ENCODE assay signal across 22 mouse cellular contexts in genomic region chr13:58415838-58416237, GRCm38 (mm10). TPM values are rescaled to one million over a fixed set of nuclear protein-coding genes. Genes with fewer than 3 reads are reported as not detected.
A peak's percentile ranks its signal among the peaks of the same experiment; 100 is the strongest.
DNase-seq lines count a peak whose midpoint lies in the region; ATAC-seq and TF ChIP-seq lines count a peak whose summit lies in the region.
"Had no signal": no experiment of that assay in that cellular context is flagged by ENCODE, and none has a peak within 500 bp of the region (broad histone marks: within the 10 kb centered on the region; RNA-seq: fewer than 3 reads in every experiment).

No protein-coding gene starts in this region.

- H3K9ac ChIP-seq in heart, embryonic 11.5 days (ENCODE audit: low read depth, low read length), result no peak overlapping the region
- H3K9ac ChIP-seq in heart, embryonic 12.5 days, result no peak overlapping the region
- H3K9ac ChIP-seq in intestine, embryonic 16.5 days (ENCODE audit: low read depth, low read length), result no peak overlapping the region
- H3K9ac ChIP-seq: embryonic facial prominence, embryonic 13.5 days; forebrain, embryonic 13.5 days; hindbrain, embryonic 15.5 days; intestine, embryonic 15.5 days; liver, embryonic 12.5 days; midbrain, embryonic 12.5 days had no signal

- H3K27me3 ChIP-seq in heart, embryonic 11.5 days (ENCODE audit: control insufficient read depth, insufficient read depth, low read length), result no peaks in the 10 kb centered on the region
- no peaks in the 10 kb centered on the region for H3K27me3 ChIP-seq in heart, embryonic 12.5 days (replicated peaks)
- H3K27me3 ChIP-seq in myocyte (ENCODE audit: control insufficient read depth, insufficient read depth, insufficient read length), result no peaks in the 10 kb centered on the region
- no peaks in the 10 kb centered on the region for H3K27me3 ChIP-seq in intestine, embryonic 16.5 days (replicated peaks; ENCODE audit: control insufficient read depth, insufficient read depth, low read length)
- H3K27me3 ChIP-seq: embryonic facial prominence, embryonic 13.5 days; forebrain, embryonic 13.5 days; hindbrain, embryonic 15.5 days; intestine, embryonic 15.5 days; liver, embryonic 12.5 days; midbrain, embryonic 12.5 days had no signal

- no peaks in the 10 kb centered on the region for H3K79me2 ChIP-seq in myocyte (ENCODE audit: control insufficient read depth, insufficient read depth)

- H3ac ChIP-seq in myocyte (ENCODE audit: control insufficient read depth, insufficient read length), result no peak overlapping the region

- no peak overlapping the region for H3K4me2 ChIP-seq in heart, embryonic 11.5 days
- no peak overlapping the region for H3K4me2 ChIP-seq in heart, embryonic 12.5 days
- peak overlapping the region; percentile 51 for H3K4me2 ChIP-seq in myocyte (ENCODE audit: low read depth)
- H3K4me2 ChIP-seq in intestine, embryonic 16.5 days (ENCODE audit: low read depth, low read length), result no peak overlapping the region
- H3K4me2 ChIP-seq: embryonic facial prominence, embryonic 13.5 days; forebrain, embryonic 13.5 days; hindbrain, embryonic 15.5 days; intestine, embryonic 15.5 days; liver, embryonic 12.5 days; midbrain, embryonic 12.5 days had no signal

- H3K4me3 ChIP-seq in heart, embryonic 11.5 days (ENCODE audit: low read depth, low read length), result no peak overlapping the region
- H3K4me3 ChIP-seq in heart, embryonic 12.5 days, result no peak overlapping the region
- no peak overlapping the region for H3K4me3 ChIP-seq in myocyte
- no peak overlapping the region for H3K4me3 ChIP-seq in intestine, embryonic 16.5 days (ENCODE audit: low read length)
- H3K4me3 ChIP-seq: embryonic facial prominence, embryonic 13.5 days; forebrain, embryonic 13.5 days; hindbrain, embryonic 15.5 days; intestine, embryonic 15.5 days; liver, embryonic 12.5 days; midbrain, embryonic 12.5 days had no signal

- TF ChIP-seq POLR2A in myocyte (IDR thresholded peaks at IDR 0.05; ENCODE audit: insufficient read length, low read depth), result no peak

- H3K4me1 ChIP-seq in heart, embryonic 11.5 days (ENCODE audit: control insufficient read depth, insufficient read depth, low read length), result no peaks in the 10 kb centered on the region
- H3K4me1 ChIP-seq in heart, embryonic 12.5 days (replicated peaks), result no peaks in the 10 kb centered on the region
- no peaks in the 10 kb centered on the region for H3K4me1 ChIP-seq in intestine, embryonic 16.5 days (ENCODE audit: control insufficient read depth, insufficient read depth, low read length)
- H3K4me1 ChIP-seq: forebrain, embryonic 13.5 days; hindbrain, embryonic 15.5 days; intestine, embryonic 15.5 days; liver, embryonic 12.5 days; midbrain, embryonic 12.5 days had no signal

- ATAC-seq in heart, embryonic 11.5 days (replicated peaks; ENCODE audit: insufficient number of reproducible peaks, low FRiP score, low TSS enrichment), result no peak
- no peak for ATAC-seq in heart, embryonic 12.5 days (ENCODE audit: insufficient number of reproducible peaks, low FRiP score)
- ATAC-seq in intestine, embryonic 16.5 days, result no peak; the same call in 1 of the 2 replicates
- ATAC-seq: forebrain, embryonic 13.5 days; intestine, embryonic 15.5 days; liver, embryonic 12.5 days had no signal

- H3K9me3 ChIP-seq in heart, embryonic 11.5 days (replicated peaks; ENCODE audit: control insufficient read depth, low read length), result no peaks in the 10 kb centered on the region
- peaks cover 16% of the 10 kb centered on the region for H3K9me3 ChIP-seq in heart, embryonic 12.5 days (replicated peaks)
- no peaks in the 10 kb centered on the region for H3K9me3 ChIP-seq in intestine, embryonic 16.5 days (ENCODE audit: control insufficient read depth, low read length)
- H3K9me3 ChIP-seq: forebrain, embryonic 13.5 days; hindbrain, embryonic 15.5 days; midbrain, embryonic 12.5 days had no signal

- H3K36me3 ChIP-seq in heart, embryonic 11.5 days (ENCODE audit: control insufficient read depth, insufficient read depth, low read length), result no peaks in the 10 kb centered on the region
- H3K36me3 ChIP-seq in heart, embryonic 12.5 days, result peaks cover 20% of the 10 kb centered on the region
- peaks cover 5% of the 10 kb centered on the region for H3K36me3 ChIP-seq in myocyte (ENCODE audit: control insufficient read depth, insufficient read depth)
- H3K36me3 ChIP-seq in intestine, embryonic 16.5 days (ENCODE audit: control insufficient read depth, insufficient read depth, low read length), result no peaks in the 10 kb centered on the region
- H3K36me3 ChIP-seq: hindbrain, embryonic 15.5 days; intestine, embryonic 15.5 days had no signal

- no peak overlapping the region for H3K27ac ChIP-seq in heart, embryonic 11.5 days (ENCODE audit: low read depth, low read length)
- H3K27ac ChIP-seq in heart, embryonic 12.5 days (ENCODE audit: poor library complexity, severe bottlenecking), result no peak overlapping the region
- no peak overlapping the region for H3K27ac ChIP-seq in intestine, embryonic 16.5 days (ENCODE audit: low read length)
- H3K27ac ChIP-seq: embryonic facial prominence, embryonic 13.5 days; forebrain, embryonic 13.5 days; hindbrain, embryonic 15.5 days; intestine, embryonic 15.5 days; liver, embryonic 12.5 days; midbrain, embryonic 12.5 days had no signal

- 82% methylated on average over 5 of the region's 5 CpGs for WGBS in heart, embryonic 11.5 days (ENCODE audit: insufficient replicate concordance)
- WGBS in heart, embryonic 12.5 days, result 76% methylated on average over 5 of the region's 5 CpGs
- 67% methylated on average over 5 of the region's 5 CpGs for WGBS in intestine, embryonic 16.5 days

- DNase-seq in adrenal gland, postnatal 10 days, result peak; percentile 28
- no peak for DNase-seq in adrenal gland, adult 8-10 months
- peak; percentile 85 for DNase-seq in heart, adult 11 months
- peak; percentile 24 for DNase-seq in heart, postnatal 4 days
- DNase-seq: cerebellum, adult 18-20 months; lung, adult 18-20 months; lung, postnatal 10 days; right cerebral cortex, postnatal 25 days; thymus, postnatal 14 days had no signal

TF ChIP-seq in myocyte, 11 proteins besides CTCF, POLR2A, EP300 and RAD21:
- peak; percentile 51 for TF ChIP-seq TCF12 (IDR thresholded peaks at IDR 0.05; ENCODE audit: insufficient read depth, poor library complexity, severe bottlenecking)
- TF ChIP-seq MAX (IDR thresholded peaks at IDR 0.05; ENCODE audit: low read depth), result no peak
- TF ChIP-seq MYOD1 (IDR thresholded peaks at IDR 0.05; ENCODE audit: control insufficient read depth in 1 of 3, insufficient read length in 2 of 3, low read depth in 2 of 3), result peak in 2 of 3 experiments; percentile 58 to 77
- no peak for TF ChIP-seq SRF (IDR thresholded peaks at IDR 0.05; ENCODE audit: control insufficient read depth, insufficient read length, low read depth)
- peak in 2 of 3 experiments; percentile 34 to 65 for TF ChIP-seq MYOG (IDR thresholded peaks at IDR 0.05; ENCODE audit: control insufficient read depth in 1 of 3, insufficient read depth in 1 of 3, insufficient read length in 2 of 3, low read depth in 2 of 3)

RNA-seq across cellular contexts. Expression of gene Hnrnpk, which starts 12.7 kb away (rescaled TPM):
- total RNA-seq in adrenal gland, postnatal 10 days (2021), result 100 to 1,000 TPM; 858 to 894 TPM
- 100 to 1,000 TPM; 695 to 896 (median 793) TPM for total RNA-seq in adrenal gland, adult 8-10 months (2022)
- polyA plus RNA-seq in heart, embryonic 11.5 days (2014; fragmentation: Nextera tagmentation; extraction: Ambion mirVana), result 1,114 and 1,293 TPM in 2 replicates
- 100 to 1,000 TPM; 898 to 905 TPM for total RNA-seq in heart, postnatal 4 days (2021)
- 1,144 and 1,169 TPM in 2 replicates for polyA plus RNA-seq in heart, embryonic 12.5 days (2016; fragmentation: Nextera tagmentation; extraction: Ambion mirVana)
- polyA plus RNA-seq in myocyte (2012; fragmentation: generic; extraction: Trizol), result 289 TPM
- 1,107 and 1,211 TPM in 2 replicates for polyA plus RNA-seq in intestine, embryonic 16.5 days (2015; fragmentation: Nextera tagmentation; extraction: Ambion mirVana)

RNA-seq across cellular contexts. Expression of gene Rmi1, which starts 13.8 kb away (rescaled TPM):
- total RNA-seq in adrenal gland, postnatal 10 days (2021), result 10 to 100 TPM; 15.2 to 19.8 TPM
- total RNA-seq in adrenal gland, adult 8-10 months (2022), result 10 to 100 TPM; 17.8 to 23.5 (median 21.6) TPM
- polyA plus RNA-seq in heart, embryonic 11.5 days (2014; fragmentation: Nextera tagmentation; extraction: Ambion mirVana), result 22.7 and 24.1 TPM in 2 replicates
- total RNA-seq in heart, postnatal 4 days (2021), result 10 to 100 TPM; 12.0 to 14.1 TPM
- 20.7 and 23.1 TPM in 2 replicates for polyA plus RNA-seq in heart, embryonic 12.5 days (2016; fragmentation: Nextera tagmentation; extraction: Ambion mirVana)
- polyA plus RNA-seq in myocyte (2012; fragmentation: generic; extraction: Trizol), result 5.2 TPM
- 20.2 and 20.8 TPM in 2 replicates for polyA plus RNA-seq in intestine, embryonic 16.5 days (2015; fragmentation: Nextera tagmentation; extraction: Ambion mirVana)

RNA-seq across cellular contexts. Expression of gene 2210016F16Rik, which starts 30.8 kb away (rescaled TPM):
- 10 to 100 TPM; 26.6 to 27.2 TPM for total RNA-seq in adrenal gland, postnatal 10 days (2021)
- 10 to 100 TPM; 27.5 to 36.5 (median 31.9) TPM for total RNA-seq in adrenal gland, adult 8-10 months (2022)
- polyA plus RNA-seq in heart, embryonic 11.5 days (2014; fragmentation: Nextera tagmentation; extraction: Ambion mirVana), result 31.4 and 34.5 TPM in 2 replicates
- 10 to 100 TPM; 18.6 to 18.7 TPM for total RNA-seq in heart, postnatal 4 days (2021)
- 27.9 and 30.5 TPM in 2 replicates for polyA plus RNA-seq in heart, embryonic 12.5 days (2016; fragmentation: Nextera tagmentation; extraction: Ambion mirVana)
- 3.7 TPM for polyA plus RNA-seq in myocyte (2012; fragmentation: generic; extraction: Trizol)
- 48.7 and 55.7 TPM in 2 replicates for polyA plus RNA-seq in intestine, embryonic 16.5 days (2015; fragmentation: Nextera tagmentation; extraction: Ambion mirVana)

RNA-seq across cellular contexts. Expression of gene Kif27, which starts 56.9 kb away (rescaled TPM):
- total RNA-seq in adrenal gland, postnatal 10 days (2021), result 1 to 10 TPM; 1.3 to 1.5 TPM
- 1 to 10 TPM in 3 of 4 experiments, under 1 TPM in 1; 0.55 to 3.4 (median 2.0) TPM for total RNA-seq in adrenal gland, adult 8-10 months (2022)
- polyA plus RNA-seq in heart, embryonic 11.5 days (2014; fragmentation: Nextera tagmentation; extraction: Ambion mirVana), result 0.31 and 0.66 TPM in 2 replicates
- total RNA-seq in heart, postnatal 4 days (2021), result under 1 TPM; 0.34 to 0.79 TPM
- 0.40 and 0.41 TPM in 2 replicates for polyA plus RNA-seq in heart, embryonic 12.5 days (2016; fragmentation: Nextera tagmentation; extraction: Ambion mirVana)
- 0.08 TPM for polyA plus RNA-seq in myocyte (2012; fragmentation: generic; extraction: Trizol)
- polyA plus RNA-seq in intestine, embryonic 16.5 days (2015; fragmentation: Nextera tagmentation; extraction: Ambion mirVana), result 0.32 and 0.66 TPM in 2 replicates
- total RNA-seq: hematopoietic stem cell, adult 5-6 weeks; megakaryocyte progenitor cell, adult 5-6 weeks; neutrophil, adult 5-6 weeks had no signal
